Mouse (Mus musculus): ENCODE results near the gene Stkld1.
"Not testable (repeated sequence)": the region's sequence is repeated elsewhere in the genome, so short reads cannot be mapped to it uniquely, and the experiment has no call there.

The Stkld1 gene

GRCm38 (mm10) chr2:26933304-26934055, at the start of gene Stkld1, which contains the start of gene Surf4:
TSS of gene Stkld1 (plus strand) at chr2:26934047.
TSS of gene Surf4 (minus strand) at chr2:26933928.
- peak; percentile 93 to 96 for DNase-seq

- DNase-seq = not testable (repeated sequence)
Observed at GRCm38 (mm10) chr2:26885541-26885940, 48.3 kb upstream of the Stkld1 start.

- DNase-seq = not testable (repeated sequence)
Observed at GRCm38 (mm10) chr2:26886170-26886569, 47.7 kb upstream of the Stkld1 start.

GRCm38 (mm10) chr2:26895898-26896297, 37.9 kb upstream of the Stkld1 start:
- no peak for DNase-seq

GRCm38 (mm10) chr2:26900731-26901130, 33.1 kb upstream of the Stkld1 start:
- no peak for DNase-seq

GRCm38 (mm10) chr2:26901834-26902400, 31.9 kb upstream of the Stkld1 start:
- no peak for DNase-seq

- peak; percentile 95 to 97 for DNase-seq
Observed at GRCm38 (mm10) chr2:26902467-26903220, 31.2 kb upstream of the Stkld1 start, which contains the start of gene Surf6. TSS of gene Surf6 (minus strand) at chr2:26902879.

- DNase-seq = no peak
Observed at GRCm38 (mm10) chr2:26903311-26903710, 30.5 kb upstream of the Stkld1 start.

GRCm38 (mm10) chr2:26905936-26906335, 27.9 kb upstream of the Stkld1 start:
- no peak for DNase-seq

GRCm38 (mm10) chr2:26906431-26906830, 27.4 kb upstream of the Stkld1 start:
- no peak for DNase-seq

- no peak for DNase-seq
Observed at GRCm38 (mm10) chr2:26907109-26907508, 26.7 kb upstream of the Stkld1 start.

GRCm38 (mm10) chr2:26908710-26909386, 25.0 kb upstream of the Stkld1 start:
- peak; percentile 37 to 55 for DNase-seq

- DNase-seq = no peak
Observed at GRCm38 (mm10) chr2:26909387-26909784, 24.5 kb upstream of the Stkld1 start.

- DNase-seq = peak; percentile 99 to 100
Observed at GRCm38 (mm10) chr2:26910124-26910993, 23.5 kb upstream of the Stkld1 start, which contains the start of the genes Med22 and Rpl7a. TSS of gene Med22 (minus strand) at chr2:26910677. TSS of gene Rpl7a (plus strand) at chr2:26910764.

- peak in 1 of 2 experiments; percentile 68 for DNase-seq
Observed at GRCm38 (mm10) chr2:26910994-26911765, 22.7 kb upstream of the Stkld1 start.

GRCm38 (mm10) chr2:26912253-26912770, 21.5 kb upstream of the Stkld1 start:
- no peak for DNase-seq

GRCm38 (mm10) chr2:26913416-26914147, 20.3 kb upstream of the Stkld1 start:
- DNase-seq = peak in 1 of 2 experiments; percentile 2

GRCm38 (mm10) chr2:26914148-26914941, 19.5 kb upstream of the Stkld1 start:
- DNase-seq = no peak
